Mouse (Mus musculus) E14TG2a.4 (cell line): ENCODE measurements around the gene Fam84b.

Experiments used
- H3K27me3 ChIP-seq: 2 replicates; pipeline ENCODE4 v1.6.1; 2014; ENCODE audit warnings: low read length, control low read depth; ENCODE audit not compliant: insufficient read depth
- H3K36me3 ChIP-seq: 2 replicates; pipeline ENCODE4 v1.6.1; 2014; ENCODE audit warnings: low read length, control low read depth; ENCODE audit not compliant: insufficient read depth
- H3K4me1 ChIP-seq: replicated peaks from 2 replicates; pipeline ENCODE4 v1.6.1; 2014; ENCODE audit warnings: low read depth, low read length, control low read depth
- H3K4me3 ChIP-seq: replicated peaks from 2 replicates; pipeline ENCODE4 v1.5.1; 2014; ENCODE audit warnings: mild to moderate bottlenecking, low read length
- H3K9me3 ChIP-seq: 2 replicates; pipeline ENCODE4 v1.6.1; 2014; ENCODE audit warnings: low read length, control low read depth
- CTCF ChIP-seq: conservative IDR thresholded peaks from 2 replicates; pipeline ENCODE4 v1.5.1; 2014; ENCODE audit warnings: low read length
- NANOG ChIP-seq: IDR thresholded peaks from 2 replicates; pipeline ENCODE4 v1.6.1; 2014; ENCODE audit warnings: borderline replicate concordance, low read length, mixed read lengths
- POU5F1 ChIP-seq: IDR thresholded peaks from 2 replicates; pipeline ENCODE4 v1.6.1; 2014; ENCODE audit warnings: low read length, borderline replicate concordance

The Fam84b gene

DNA sequence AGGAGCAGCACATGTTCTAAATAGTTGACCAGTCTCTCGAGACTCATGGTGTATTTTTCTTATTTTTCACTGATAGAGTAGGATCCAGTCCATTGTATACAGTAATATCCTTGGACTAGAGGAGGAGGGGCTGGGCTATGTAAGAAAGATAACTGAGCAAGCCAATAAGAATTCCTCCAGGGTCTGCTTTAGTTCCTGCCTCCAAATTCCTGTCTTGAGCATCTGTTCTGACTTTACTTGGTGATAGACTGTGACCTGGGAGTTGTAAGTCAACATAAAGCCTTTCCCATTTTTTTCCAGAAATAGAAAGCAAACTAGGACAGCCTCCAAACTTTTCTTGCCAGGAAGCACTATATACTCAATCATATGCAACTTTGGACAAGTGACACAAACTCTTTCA is 64.5 kb downstream of the Fam84b start:
- Histone ChIP-seq H3K4me3 (no peak overlapping the region), H3K36me3 (no peaks in the 10 kb centered on the region), H3K27me3 (no peaks in the 10 kb centered on the region; the same call in 1 of the 2 replicates), H3K9me3 (no peaks in the 10 kb centered on the region), H3K4me1 (no peaks in the 10 kb centered on the region)
- TF ChIP-seq POU5F1 (no peak), CTCF (no peak), NANOG (no peak)

DNA sequence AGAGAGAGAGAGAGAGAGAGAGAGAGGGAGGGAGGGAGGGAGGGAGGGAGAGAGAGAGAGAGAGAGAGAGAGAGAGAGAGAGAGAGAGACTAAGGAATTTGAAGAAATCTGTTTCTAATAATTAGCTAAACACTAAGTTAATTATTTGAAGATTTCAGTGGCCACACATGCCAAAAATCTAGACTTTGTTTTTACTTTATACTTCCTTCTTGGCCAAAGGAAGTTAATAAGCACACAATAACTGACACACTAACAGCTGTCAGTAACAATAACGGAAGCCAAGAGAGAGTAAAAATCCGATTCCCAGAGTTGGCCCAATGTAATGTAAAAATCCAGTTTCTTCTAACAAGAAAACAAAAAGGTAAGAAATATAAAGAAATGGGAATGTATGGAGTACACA is 69.8 kb downstream of the Fam84b start:
- H3K36me3 ChIP-seq: no peaks in the 10 kb centered on the region
- no peaks in the 10 kb centered on the region for H3K27me3 ChIP-seq
- H3K4me3 ChIP-seq: no peak overlapping the region
- H3K4me1 ChIP-seq: no peaks in the 10 kb centered on the region
- TF ChIP-seq POU5F1: no peak
- TF ChIP-seq CTCF: no peak
- TF ChIP-seq NANOG: no peak
- H3K9me3 ChIP-seq: no peaks in the 10 kb centered on the region

- Histone ChIP-seq H3K4me3 (no peak overlapping the region), H3K27me3 (no peaks in the 10 kb centered on the region), H3K9me3 (no peaks in the 10 kb centered on the region), H3K36me3 (no peaks in the 10 kb centered on the region), H3K4me1 (no peaks in the 10 kb centered on the region)
- TF ChIP-seq CTCF (no peak), POU5F1 (no peak), NANOG (no peak)
Measured at GRCm38 (mm10) chr15:60779531-60779973, 74.0 kb downstream of the Fam84b start.

DNA sequence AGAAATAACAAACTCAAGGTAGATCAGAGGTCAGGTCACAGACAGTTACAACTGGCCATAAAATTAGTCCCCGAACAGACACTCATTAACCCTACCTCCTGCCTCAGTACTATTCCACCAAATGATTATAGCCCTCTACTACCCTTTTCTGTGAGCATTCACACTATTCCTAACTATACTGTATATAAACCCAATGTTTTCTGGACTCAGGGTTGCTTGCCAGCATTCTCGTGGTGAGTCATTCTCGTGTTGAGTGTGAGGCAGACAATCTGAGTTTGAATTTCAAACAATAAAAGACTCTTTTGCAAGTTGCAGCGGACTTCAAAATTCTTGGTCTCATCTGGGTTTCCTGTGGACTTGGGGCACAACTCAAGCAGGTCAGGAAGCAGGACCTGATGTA is 74.5 kb downstream of the Fam84b start:
- no peaks in the 10 kb centered on the region for H3K4me1 ChIP-seq
- H3K4me3 ChIP-seq: no peak overlapping the region
- no peaks in the 10 kb centered on the region for H3K36me3 ChIP-seq
- H3K9me3 ChIP-seq: no peaks in the 10 kb centered on the region
- no peak for TF ChIP-seq POU5F1
- H3K27me3 ChIP-seq: no peaks in the 10 kb centered on the region
